Mouse (Mus musculus): ENCODE measurements around the gene Ramp3. TPM values are rescaled to one million over a fixed set of nuclear protein-coding genes. Genes with fewer than 3 reads are reported as not detected.
A peak's percentile ranks its signal among the peaks of the same experiment; 100 is the strongest.

The Ramp3 gene
- polyA plus RNA-seq, 1 experiment from 2014 or later = 4.3 TPM

DNA sequence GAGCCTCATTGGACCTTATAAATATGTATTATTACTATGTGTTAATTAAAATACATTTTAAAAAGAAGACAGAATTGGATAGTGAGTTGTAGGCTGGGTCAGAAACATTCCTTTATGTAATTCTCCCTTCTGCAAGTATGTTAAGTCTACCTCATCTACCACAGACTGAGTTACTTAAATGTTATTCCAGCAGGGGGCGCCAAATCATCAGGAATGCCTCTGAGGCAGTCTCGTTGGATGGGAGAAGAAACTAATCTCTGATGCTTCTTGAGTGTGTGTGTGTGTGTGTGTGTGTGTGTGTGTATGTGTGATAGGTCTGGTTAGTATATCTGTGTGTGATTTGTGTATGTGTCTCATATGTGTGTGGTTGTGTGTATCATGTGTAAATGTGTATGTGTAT lies 3.4 kb upstream of the Ramp3 start:
- ATAC-seq (ENCODE audit: low FRiP score) (peak; percentile 46), DNase-seq (ENCODE audit: low spot score) (peak; percentile 94)
- H3K4me3 ChIP-seq (ENCODE audit: low read depth, low read length) = no peak overlapping the region
- WGBS = 5% methylated on average over 2 of the region's 2 CpGs
- no peaks in the 10 kb centered on the region for H3K27me3 ChIP-seq (ENCODE audit: control insufficient read depth, insufficient read depth, low read length)
- no peak overlapping the region for H3K9ac ChIP-seq (ENCODE audit: low read depth, low read length)
- H3K4me1 ChIP-seq (replicated peaks; ENCODE audit: control insufficient read depth, insufficient read depth, low read length) = no peaks in the 10 kb centered on the region
- no peak overlapping the region for H3K4me2 ChIP-seq (replicated peaks; ENCODE audit: low read depth, low read length)
- H3K27ac ChIP-seq (ENCODE audit: low read depth, low read length) = no peak overlapping the region
- no peaks in the 10 kb centered on the region for H3K9me3 ChIP-seq (ENCODE audit: control insufficient read depth, low read length)
- no peaks in the 10 kb centered on the region for H3K36me3 ChIP-seq (ENCODE audit: control insufficient read depth, insufficient read depth, low read length)

DNA sequence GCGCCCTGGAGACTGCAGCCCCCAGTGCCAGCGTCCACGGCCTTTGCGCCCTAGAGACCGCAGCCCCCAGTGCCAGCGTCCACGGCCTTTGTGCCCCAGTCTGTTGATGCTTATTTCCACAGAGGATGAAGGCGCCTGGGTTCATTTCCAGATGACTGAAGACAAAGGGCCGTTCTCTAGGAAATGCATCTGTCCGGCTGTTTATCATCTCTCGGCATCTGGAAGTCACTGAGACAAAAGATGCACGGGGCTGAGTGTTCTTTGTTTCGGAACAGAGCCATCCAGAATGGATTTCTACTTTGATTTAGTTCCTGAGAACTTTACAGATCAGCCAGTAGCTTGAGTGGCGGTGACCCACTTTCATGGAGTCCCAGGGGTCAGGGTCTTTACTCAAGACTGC lies 2.9 kb downstream of the Ramp3 start:
- ATAC-seq (ENCODE audit: low FRiP score) = no peak
- no peak overlapping the region for H3K4me3 ChIP-seq (ENCODE audit: low read depth, low read length)
- no peak overlapping the region for H3K27ac ChIP-seq (ENCODE audit: low read depth, low read length)

DNA sequence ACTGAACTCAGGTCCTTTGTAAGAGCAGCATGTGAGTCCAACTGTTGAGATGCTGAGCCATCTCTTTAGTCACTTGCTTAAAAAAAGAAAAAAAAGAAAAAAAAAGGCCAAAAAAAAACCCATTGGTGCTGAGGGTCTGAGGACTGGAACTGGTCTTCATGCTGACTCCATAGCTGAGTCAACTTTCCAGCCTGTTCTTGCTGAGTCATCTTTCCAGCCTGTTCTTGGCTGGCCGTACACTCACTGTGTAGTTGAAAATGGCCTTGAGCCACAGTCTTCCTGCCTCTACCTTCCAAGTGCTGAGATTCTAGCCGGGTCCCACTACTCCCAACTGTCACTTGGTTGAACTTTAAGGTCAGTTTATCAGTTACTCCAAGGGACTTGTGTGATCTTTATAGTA lies 8.3 kb downstream of the Ramp3 start:
- 84% methylated on average over 2 of the region's 2 CpGs for WGBS
- no peak for ATAC-seq (ENCODE audit: low FRiP score)
- Histone ChIP-seq H3K27ac (ENCODE audit: low read depth, low read length) (no peak overlapping the region), H3K4me3 (ENCODE audit: low read depth, low read length) (no peak overlapping the region), H3K27me3 (ENCODE audit: control insufficient read depth, insufficient read depth, low read length) (no peaks in the 10 kb centered on the region), H3K9me3 (ENCODE audit: control insufficient read depth, low read length) (no peaks in the 10 kb centered on the region), H3K4me1 (replicated peaks; ENCODE audit: control insufficient read depth, insufficient read depth, low read length) (no peaks in the 10 kb centered on the region), H3K36me3 (ENCODE audit: control insufficient read depth, insufficient read depth, low read length) (no peaks in the 10 kb centered on the region), H3K9ac (ENCODE audit: low read depth, low read length) (no peak overlapping the region), H3K4me2 (replicated peaks; ENCODE audit: low read depth, low read length) (no peak overlapping the region)
- no peak for DNase-seq (ENCODE audit: low spot score)

More for the DNA sequence above, 2.9 kb downstream of the Ramp3 start:
- no peaks in the 10 kb centered on the region for H3K4me1 ChIP-seq (replicated peaks; ENCODE audit: control insufficient read depth, insufficient read depth, low read length)
- H3K4me2 ChIP-seq (replicated peaks; ENCODE audit: low read depth, low read length) = no peak overlapping the region
- no peaks in the 10 kb centered on the region for H3K9me3 ChIP-seq (ENCODE audit: control insufficient read depth, low read length)
- H3K27me3 ChIP-seq (ENCODE audit: control insufficient read depth, insufficient read depth, low read length) = no peaks in the 10 kb centered on the region
- H3K36me3 ChIP-seq (ENCODE audit: control insufficient read depth, insufficient read depth, low read length) = no peaks in the 10 kb centered on the region
- DNase-seq (ENCODE audit: low spot score) = no peak
- H3K9ac ChIP-seq (ENCODE audit: low read depth, low read length) = no peak overlapping the region
- WGBS = 50% methylated on average over 14 of the region's 14 CpGs

DNA sequence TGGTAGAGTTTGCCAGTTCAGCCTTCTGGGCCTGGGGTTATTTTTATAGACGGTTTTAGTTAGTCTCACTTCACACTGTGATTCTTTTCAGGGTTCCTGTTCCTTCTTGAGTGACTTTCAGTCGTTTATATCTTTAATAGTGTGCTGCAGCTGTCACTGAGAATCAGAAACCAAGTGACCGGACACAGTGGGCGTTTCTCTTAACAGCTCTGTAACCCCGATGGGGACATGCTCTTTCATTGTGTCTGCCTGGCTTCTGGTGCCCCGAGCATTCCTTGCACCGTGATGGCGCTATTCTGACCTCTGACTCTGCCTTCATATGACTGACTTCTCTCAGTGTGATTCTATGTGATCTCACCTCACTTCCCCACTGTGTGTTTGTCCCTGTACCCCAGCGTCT lies 10.7 kb downstream of the Ramp3 start:
- no peaks in the 10 kb centered on the region for H3K4me1 ChIP-seq (replicated peaks; ENCODE audit: control insufficient read depth, insufficient read depth, low read length)
- no peak for ATAC-seq (ENCODE audit: low FRiP score)
- H3K27ac ChIP-seq (ENCODE audit: low read depth, low read length) = no peak overlapping the region

DNA sequence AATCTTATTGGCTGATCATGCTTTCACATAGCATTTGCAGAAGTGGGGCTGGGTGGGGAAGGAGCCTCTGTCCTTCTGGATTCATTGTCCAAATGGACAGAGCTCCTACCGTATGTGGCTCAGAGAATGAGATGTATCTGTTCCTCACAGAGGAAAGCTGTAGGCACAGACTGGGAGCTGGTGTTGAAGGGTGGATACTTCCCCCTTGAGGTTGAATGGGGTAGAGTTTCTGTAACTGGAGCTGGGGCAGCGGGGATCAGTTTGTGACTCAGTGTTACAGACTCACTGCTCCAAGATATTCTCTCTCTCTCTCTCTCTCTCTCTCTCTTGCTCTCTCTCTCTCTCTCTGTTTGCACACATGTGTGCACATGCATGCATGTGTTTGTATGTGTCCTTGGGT lies 11.7 kb downstream of the Ramp3 start:
- H3K4me1 ChIP-seq (replicated peaks; ENCODE audit: control insufficient read depth, insufficient read depth, low read length) = no peaks in the 10 kb centered on the region
- H3K27ac ChIP-seq (ENCODE audit: low read depth, low read length) = no peak overlapping the region
- WGBS = 43% methylated on average over 2 of the region's 2 CpGs
- no peaks in the 10 kb centered on the region for H3K27me3 ChIP-seq (ENCODE audit: control insufficient read depth, insufficient read depth, low read length)
- no peak overlapping the region for H3K4me3 ChIP-seq (ENCODE audit: low read depth, low read length)
- DNase-seq (ENCODE audit: low spot score) (no peak), ATAC-seq (ENCODE audit: low FRiP score) (no peak)
- no peak overlapping the region for H3K4me2 ChIP-seq (replicated peaks; ENCODE audit: low read depth, low read length)
- no peaks in the 10 kb centered on the region for H3K36me3 ChIP-seq (ENCODE audit: control insufficient read depth, insufficient read depth, low read length)
- no peak overlapping the region for H3K9ac ChIP-seq (ENCODE audit: low read depth, low read length)
- no peaks in the 10 kb centered on the region for H3K9me3 ChIP-seq (ENCODE audit: control insufficient read depth, low read length)

More for the DNA sequence above, 10.7 kb downstream of the Ramp3 start:
- H3K4me2 ChIP-seq (replicated peaks; ENCODE audit: low read depth, low read length) = no peak overlapping the region
- no peaks in the 10 kb centered on the region for H3K27me3 ChIP-seq (ENCODE audit: control insufficient read depth, insufficient read depth, low read length)
- H3K9ac ChIP-seq (ENCODE audit: low read depth, low read length) = no peak overlapping the region
- no peaks in the 10 kb centered on the region for H3K9me3 ChIP-seq (ENCODE audit: control insufficient read depth, low read length)
- no peaks in the 10 kb centered on the region for H3K36me3 ChIP-seq (ENCODE audit: control insufficient read depth, insufficient read depth, low read length)
- no peak for DNase-seq (ENCODE audit: low spot score)
- 27% methylated on average over 9 of the region's 9 CpGs for WGBS
- H3K4me3 ChIP-seq (ENCODE audit: low read depth, low read length) = no peak overlapping the region

DNA sequence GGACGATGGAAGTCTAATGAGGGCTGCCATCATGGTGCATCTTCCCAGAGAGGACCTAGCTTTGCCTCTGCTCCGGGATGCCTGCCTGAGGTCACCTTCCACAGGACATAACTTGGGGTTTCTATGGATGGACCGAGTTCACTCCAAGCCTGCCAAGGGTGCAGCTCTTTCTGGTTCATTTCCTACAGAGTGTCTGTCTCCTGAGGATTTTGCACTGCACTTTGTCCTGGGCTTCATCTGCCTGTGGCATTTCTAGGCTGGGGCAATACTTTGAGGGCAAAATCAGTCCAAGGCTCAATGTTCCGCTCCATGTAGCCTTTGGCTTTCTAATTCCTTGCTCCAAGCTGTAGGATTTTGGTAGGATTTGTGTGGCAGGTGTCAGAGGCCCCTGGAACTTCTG lies 12.5 kb downstream of the Ramp3 start:
- ATAC-seq (ENCODE audit: low FRiP score) (no peak), DNase-seq (ENCODE audit: low spot score) (no peak)
- Histone ChIP-seq H3K9ac (ENCODE audit: low read depth, low read length) (no peak overlapping the region), H3K27ac (ENCODE audit: low read depth, low read length) (no peak overlapping the region), H3K4me3 (ENCODE audit: low read depth, low read length) (no peak overlapping the region), H3K27me3 (ENCODE audit: control insufficient read depth, insufficient read depth, low read length) (no peaks in the 10 kb centered on the region), H3K4me1 (replicated peaks; ENCODE audit: control insufficient read depth, insufficient read depth, low read length) (no peaks in the 10 kb centered on the region), H3K4me2 (replicated peaks; ENCODE audit: low read depth, low read length) (no peak overlapping the region), H3K9me3 (ENCODE audit: control insufficient read depth, low read length) (no peaks in the 10 kb centered on the region), H3K36me3 (ENCODE audit: control insufficient read depth, insufficient read depth, low read length) (no peaks in the 10 kb centered on the region)
- 88% methylated on average over 4 of the region's 4 CpGs for WGBS

DNA sequence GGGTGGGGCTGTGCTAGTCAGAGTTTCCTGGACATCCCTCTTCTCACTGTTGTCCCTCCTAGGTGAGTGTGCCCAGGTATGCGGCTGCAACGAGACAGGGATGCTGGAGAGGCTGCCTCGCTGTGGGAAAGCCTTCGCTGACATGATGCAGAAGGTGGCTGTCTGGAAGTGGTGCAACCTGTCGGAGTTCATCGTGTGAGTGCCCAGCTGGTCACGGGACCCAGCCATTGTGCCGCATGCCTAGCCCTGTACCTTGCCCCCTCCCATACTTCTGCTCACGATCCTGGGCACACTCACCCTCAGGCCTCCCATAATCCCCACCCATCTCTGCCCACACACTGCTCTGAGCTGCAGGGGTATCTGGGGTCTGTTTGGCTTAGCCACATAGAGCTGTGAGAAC lies 16.4 kb downstream of the Ramp3 start:
- H3K27ac ChIP-seq (ENCODE audit: low read depth, low read length) = no peak overlapping the region
- H3K4me1 ChIP-seq (replicated peaks; ENCODE audit: control insufficient read depth, insufficient read depth, low read length) = no peaks in the 10 kb centered on the region
- no peak overlapping the region for H3K4me2 ChIP-seq (replicated peaks; ENCODE audit: low read depth, low read length)
- ATAC-seq (ENCODE audit: low FRiP score) (no peak), DNase-seq (ENCODE audit: low spot score) (no peak)
- H3K27me3 ChIP-seq (ENCODE audit: control insufficient read depth, insufficient read depth, low read length) = no peaks in the 10 kb centered on the region
- no peak overlapping the region for H3K4me3 ChIP-seq (ENCODE audit: low read depth, low read length)
- no peaks in the 10 kb centered on the region for H3K9me3 ChIP-seq (ENCODE audit: control insufficient read depth, low read length)
- no peak overlapping the region for H3K9ac ChIP-seq (ENCODE audit: low read depth, low read length)
- H3K36me3 ChIP-seq (ENCODE audit: control insufficient read depth, insufficient read depth, low read length) = no peaks in the 10 kb centered on the region
- WGBS = 88% methylated on average over 9 of the region's 9 CpGs

DNA sequence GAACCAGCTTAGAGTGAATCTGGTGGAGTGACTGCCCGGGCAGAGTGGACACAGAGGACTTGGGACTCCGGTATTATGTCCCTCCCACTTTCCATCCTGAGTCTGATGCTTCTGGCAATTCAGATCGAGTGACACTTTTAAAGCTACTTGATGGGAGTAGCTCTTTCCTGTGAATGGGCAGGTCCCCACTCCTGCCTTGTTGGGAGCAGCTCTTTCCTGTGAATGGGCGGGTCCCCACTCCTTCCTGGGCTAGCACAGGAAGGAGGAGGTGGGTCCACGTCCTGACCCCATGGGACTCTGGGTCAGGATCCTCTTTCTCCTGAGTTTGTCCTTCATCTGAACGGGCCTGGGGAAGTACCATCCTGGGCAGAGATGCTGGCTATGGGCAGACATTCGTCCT lies 17.1 kb downstream of the Ramp3 start:
- ATAC-seq (ENCODE audit: low FRiP score) (no peak), DNase-seq (ENCODE audit: low spot score) (no peak)
- H3K27me3 ChIP-seq (ENCODE audit: control insufficient read depth, insufficient read depth, low read length) = no peaks in the 10 kb centered on the region
- H3K36me3 ChIP-seq (ENCODE audit: control insufficient read depth, insufficient read depth, low read length) = no peaks in the 10 kb centered on the region
- H3K4me2 ChIP-seq (replicated peaks; ENCODE audit: low read depth, low read length) = no peak overlapping the region
- H3K9ac ChIP-seq (ENCODE audit: low read depth, low read length) = no peak overlapping the region
- no peak overlapping the region for H3K27ac ChIP-seq (ENCODE audit: low read depth, low read length)
- H3K9me3 ChIP-seq (ENCODE audit: control insufficient read depth, low read length) = no peaks in the 10 kb centered on the region
- H3K4me3 ChIP-seq (ENCODE audit: low read depth, low read length) = no peak overlapping the region
- H3K4me1 ChIP-seq (replicated peaks; ENCODE audit: control insufficient read depth, insufficient read depth, low read length) = no peaks in the 10 kb centered on the region
- WGBS = 76% methylated on average over 7 of the region's 7 CpGs

DNA sequence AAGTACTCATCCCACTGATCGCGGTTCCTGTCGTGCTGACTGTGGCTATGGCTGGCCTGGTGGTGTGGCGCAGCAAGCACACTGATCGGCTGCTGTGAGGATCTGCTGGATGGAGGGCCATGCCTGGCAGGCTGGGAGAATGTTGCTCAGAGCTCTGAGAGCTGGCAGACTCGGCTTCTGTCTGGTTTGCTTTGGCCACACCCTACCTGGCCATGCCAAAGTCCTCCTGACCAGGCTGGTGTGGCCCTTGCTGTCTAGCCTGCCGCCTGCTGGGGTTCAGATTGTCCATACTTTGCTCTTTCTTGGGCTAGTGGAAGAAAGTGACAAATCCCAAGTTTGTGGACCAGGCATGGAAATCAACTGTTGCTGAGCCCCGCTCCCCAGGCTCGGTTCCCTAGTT lies 18.3 kb downstream of the Ramp3 start:
- DNase-seq (ENCODE audit: low spot score) (no peak), ATAC-seq (ENCODE audit: low FRiP score) (no peak)
- no peak overlapping the region for H3K27ac ChIP-seq (ENCODE audit: low read depth, low read length)
- no peaks in the 10 kb centered on the region for H3K9me3 ChIP-seq (ENCODE audit: control insufficient read depth, low read length)
- H3K4me1 ChIP-seq (replicated peaks; ENCODE audit: control insufficient read depth, insufficient read depth, low read length) = no peaks in the 10 kb centered on the region
- H3K27me3 ChIP-seq (ENCODE audit: control insufficient read depth, insufficient read depth, low read length) = no peaks in the 10 kb centered on the region
- H3K9ac ChIP-seq (ENCODE audit: low read depth, low read length) = no peak overlapping the region
- WGBS = 84% methylated on average over 9 of the region's 9 CpGs
- no peak overlapping the region for H3K4me3 ChIP-seq (ENCODE audit: low read depth, low read length)
- H3K36me3 ChIP-seq (ENCODE audit: control insufficient read depth, insufficient read depth, low read length) = no peaks in the 10 kb centered on the region
- H3K4me2 ChIP-seq (replicated peaks; ENCODE audit: low read depth, low read length) = no peak overlapping the region

Measured in hindbrain, embryonic 11.5 days (tissue).